Mouse (Mus musculus) ES-E14 (cell line): ENCODE measurements around the gene Map3k14. TPM values are rescaled to one million over a fixed set of nuclear protein-coding genes. Genes with fewer than 3 reads are reported as not detected.

Experiments
- DNase-seq: peaks from one replicate; pipeline ENCODE4 v3.0.0-alpha.2; 2013; ENCODE audit warnings: low read depth, low spot score
- H3K27ac ChIP-seq: 2 replicates; pipeline ENCODE4 v1.5.1; 2012; ENCODE audit warnings: low read depth, mild to moderate bottlenecking, low read length, moderate library complexity, mixed read lengths; ENCODE audit not compliant: poor library complexity, insufficient read depth, severe bottlenecking
- H3K36me3 ChIP-seq: 2 replicates; pipeline ENCODE4 v1.6.1; 2012; ENCODE audit warnings: mild to moderate bottlenecking, low read length, moderate library complexity, mixed read lengths; ENCODE audit not compliant: control insufficient read depth, poor library complexity, insufficient read depth, severe bottlenecking
- H3K4me1 ChIP-seq, 2 experiments: fragments of 150-350 bp in 1 of 2; sonication (generic) in 1 of 2; 2 replicates each; pipeline ENCODE4 v1.6.1; 2012; ENCODE audit warnings: low read length in 2 of 2, mild to moderate bottlenecking in 1 of 2, mixed read lengths in 1 of 2; ENCODE audit not compliant: control insufficient read depth in 2 of 2, insufficient read depth in 2 of 2, poor library complexity in 1 of 2
- H3K4me3 ChIP-seq, 2 experiments: fragments of 150-350 bp in 1 of 2; sonication (generic) in 1 of 2; 2 replicates each; pipeline ENCODE4 v1.5.1; 2012; ENCODE audit warnings: low read length in 2 of 2, low read depth in 1 of 2, mild to moderate bottlenecking in 1 of 2, mixed read lengths in 1 of 2; ENCODE audit not compliant: insufficient read depth in 1 of 2, poor library complexity in 1 of 2, severe bottlenecking in 1 of 2
- H3K9ac ChIP-seq: 2 replicates; pipeline ENCODE4 v1.6.1; 2012; ENCODE audit warnings: low read depth, mild to moderate bottlenecking, low read length, mixed read lengths; ENCODE audit not compliant: poor library complexity, insufficient read depth, severe bottlenecking
- H3K9me3 ChIP-seq: fragments of 150-350 bp; sonication (generic); 2 replicates; pipeline ENCODE4 v1.6.1; 2012; ENCODE audit warnings: low read depth, mild to moderate bottlenecking, low read length; ENCODE audit not compliant: control insufficient read depth, insufficient read depth
- CHD2 ChIP-seq: IDR thresholded peaks from 2 replicates; pipeline ENCODE4 v1.6.1; 2014; ENCODE audit warnings: mild to moderate bottlenecking, low read depth, low read length, inconsistent platforms
- HCFC1 ChIP-seq: IDR thresholded peaks from 2 replicates; pipeline ENCODE4 v1.6.1; 2012; ENCODE audit warnings: low read length, inconsistent platforms, borderline replicate concordance; ENCODE audit not compliant: insufficient read depth
- MAFK ChIP-seq: IDR thresholded peaks from 2 replicates; pipeline ENCODE4 v1.6.1; 2014; ENCODE audit warnings: mild to moderate bottlenecking, low read depth, low read length, inconsistent platforms; ENCODE audit not compliant: insufficient read depth
- ZC3H11A ChIP-seq: IDR thresholded peaks from 2 replicates; pipeline ENCODE4 v1.6.1; 2012; ENCODE audit warnings: low read depth, mild to moderate bottlenecking, inconsistent platforms, low read length, borderline replicate concordance
- ZNF384 ChIP-seq: IDR thresholded peaks from 2 replicates; pipeline ENCODE4 v1.6.1; 2012; ENCODE audit warnings: low read depth, low read length, inconsistent platforms
- in situ Hi-C, 2 experiments: fragments of 600-800 bp; cut with MboI; formaldehyde crosslinking; loops; one replicate each; pipeline ENCODE4 v1.15.1; 2025; ENCODE audit warnings: low sequenced_read_pairs in 2 of 2, inconsistent platforms in 1 of 2; ENCODE audit not compliant: unreplicated experiment in 2 of 2
- total RNA-seq: library from RNA; depleted of rRNA; stranded (reverse); fragments of 300-350 nt; gene quantifications from 2 replicates; pipeline ENCODE4 v1.2.3, GENCODE M21; 2012

The Map3k14 gene
- total RNA-seq, 1 experiment, result 4.5 TPM

GRCm38 (mm10) chr11:103288291-103288963, 21.2 kb upstream of the Map3k14 start:
- in situ Hi-C loops, result no loop called here
- Histone ChIP-seq H3K36me3 (no peaks in the 10 kb centered on the region), H3K9me3 (no peaks in the 10 kb centered on the region), H3K9ac (no peak overlapping the region), H3K27ac (no peak overlapping the region), H3K4me3 (no peak overlapping the region), H3K4me1 (peaks cover 0 to 10% of the 10 kb centered on the region in 2 experiments; a peak in 3 of 4 replicates)
- DNase-seq, result no peak
- TF ChIP-seq CHD2, result no peak
- no peak for TF ChIP-seq HCFC1

GRCm38 (mm10) chr11:103286910-103287309, 19.6 kb upstream of the Map3k14 start:
- Histone ChIP-seq H3K9ac (no peak overlapping the region), H3K4me1 (peaks cover 0 to 5% of the 10 kb centered on the region in 2 experiments; a peak in 2 of 4 replicates), H3K9me3 (no peaks in the 10 kb centered on the region), H3K36me3 (no peaks in the 10 kb centered on the region), H3K4me3 (no peak overlapping the region), H3K27ac (no peak overlapping the region)
- DNase-seq, result no peak
- TF ChIP-seq HCFC1, result no peak
- TF ChIP-seq CHD2, result no peak
- TF ChIP-seq MAFK, result no peak
- TF ChIP-seq ZNF384, result no peak
- no peak for TF ChIP-seq ZC3H11A
- in situ Hi-C loops, result no loop called here

GRCm38 (mm10) chr11:103285951-103286350, 18.7 kb upstream of the Map3k14 start:
- Histone ChIP-seq H3K9ac (no peak overlapping the region), H3K4me1 (0 out of 4 replicates have a peak, but pooled peaks cover 0 to 1% of the 10 kb centered on the region in 2 experiments), H3K4me3 (no peak overlapping the region), H3K9me3 (no peaks in the 10 kb centered on the region), H3K36me3 (no peaks in the 10 kb centered on the region), H3K27ac (no peak overlapping the region)
- no peak for TF ChIP-seq MAFK
- no peak for TF ChIP-seq ZC3H11A
- no peak for TF ChIP-seq ZNF384
- TF ChIP-seq HCFC1, result no peak
- no peak for TF ChIP-seq CHD2
- in situ Hi-C loops, result no loop called here
- no peak for DNase-seq

- Histone ChIP-seq H3K4me3 (no peak overlapping the region), H3K9me3 (no peaks in the 10 kb centered on the region), H3K9ac (no peak overlapping the region), H3K27ac (no peak overlapping the region), H3K36me3 (no peaks in the 10 kb centered on the region), H3K4me1 (0 out of 4 replicates have a peak, but pooled peaks cover 0 to 1% of the 10 kb centered on the region in 2 experiments)
- no peak for DNase-seq
- in situ Hi-C loops, result no loop called here
- TF ChIP-seq HCFC1 (no peak), ZNF384 (no peak), MAFK (no peak), ZC3H11A (no peak), CHD2 (no peak)
Observed at GRCm38 (mm10) chr11:103285276-103285675, 18.0 kb upstream of the Map3k14 start.

- in situ Hi-C loops, result no loop called here
- Histone ChIP-seq H3K4me1 (0 out of 4 replicates have a peak, but pooled peaks cover 0 to 1% of the 10 kb centered on the region in 2 experiments), H3K27ac (no peak overlapping the region), H3K4me3 (no peak overlapping the region), H3K9me3 (no peaks in the 10 kb centered on the region), H3K36me3 (no peaks in the 10 kb centered on the region), H3K9ac (no peak overlapping the region)
- no peak for TF ChIP-seq CHD2
- TF ChIP-seq MAFK, result no peak
- no peak for TF ChIP-seq HCFC1
- TF ChIP-seq ZNF384, result no peak
- TF ChIP-seq ZC3H11A, result no peak
- no peak for DNase-seq
Observed at GRCm38 (mm10) chr11:103281784-103282183, 14.5 kb upstream of the Map3k14 start.
